Mouse (Mus musculus) adipocyte (in vitro differentiated cells): ENCODE measurements around the gene Nav3.

Experiments
- DNase-seq: peaks from one replicate; pipeline ENCODE4 v3.0.0-alpha.2; 2016; ENCODE audit warnings: low spot score

Gene Nav3

DNA sequence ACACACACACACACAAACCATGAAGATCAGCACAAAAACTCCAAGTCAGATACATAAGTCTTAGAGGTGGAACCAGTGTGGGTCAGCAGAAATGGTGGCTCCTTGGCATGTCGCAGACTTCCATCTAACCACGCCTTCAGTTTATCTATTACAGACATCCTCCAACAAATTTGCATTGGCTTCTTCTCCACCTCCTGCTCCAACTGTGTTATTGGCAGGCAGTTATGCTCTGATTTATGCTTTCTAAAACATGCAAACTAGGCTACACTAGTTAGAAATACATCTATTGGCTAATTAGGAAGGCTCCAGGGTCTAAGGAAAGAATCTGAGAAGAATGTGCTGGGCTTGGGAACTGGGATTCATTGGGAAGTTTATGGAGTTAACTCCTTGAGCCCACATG lies 75.2 kb downstream of the Nav3 start:
- DNase-seq = no peak

GRCm38 (mm10) chr10:110372724-110373455 lies 83.1 kb downstream of the Nav3 start:
- no peak for DNase-seq

DNA sequence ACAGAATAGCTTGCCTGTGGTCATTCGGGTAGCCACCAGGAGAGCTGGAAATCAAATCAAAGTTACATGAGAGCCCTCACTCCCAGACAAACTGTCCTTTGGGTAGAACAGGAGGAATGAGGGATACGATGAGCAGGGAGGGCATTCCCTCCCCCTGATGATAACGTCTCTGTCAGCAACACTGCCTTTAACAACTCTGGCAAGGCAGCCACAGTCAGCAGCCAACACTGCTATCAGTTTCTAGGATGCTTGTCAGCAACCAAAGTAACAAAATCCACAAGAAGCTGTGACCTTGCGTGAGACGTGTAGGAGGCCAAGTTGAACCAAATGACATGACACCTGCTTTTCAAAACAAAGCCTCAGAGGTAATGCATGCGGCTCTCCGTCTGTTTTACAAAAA lies 103.9 kb downstream of the Nav3 start:
- DNase-seq = no peak

DNA sequence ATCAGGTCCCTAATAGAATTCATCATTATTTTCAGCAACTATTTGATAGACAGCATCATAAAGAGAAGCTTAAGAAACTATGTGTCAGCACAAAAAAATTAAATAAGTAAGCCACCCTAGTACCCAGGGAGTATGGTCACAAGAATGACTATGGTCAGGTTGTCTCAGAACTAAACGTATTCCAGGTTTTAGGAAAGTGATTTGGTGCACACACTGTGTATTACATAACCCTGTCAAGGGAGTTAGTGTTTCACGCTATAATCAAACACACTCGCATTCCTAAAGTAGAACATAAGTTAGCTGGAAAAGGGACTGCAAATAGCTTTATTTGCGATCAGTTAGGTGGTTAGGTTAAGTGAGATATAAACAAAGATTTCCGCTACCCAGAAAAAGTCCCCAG lies 126.0 kb downstream of the Nav3 start:
- DNase-seq = no peak

GRCm38 (mm10) chr10:110329629-110330028 lies 126.4 kb downstream of the Nav3 start:
- DNase-seq = no peak

DNA sequence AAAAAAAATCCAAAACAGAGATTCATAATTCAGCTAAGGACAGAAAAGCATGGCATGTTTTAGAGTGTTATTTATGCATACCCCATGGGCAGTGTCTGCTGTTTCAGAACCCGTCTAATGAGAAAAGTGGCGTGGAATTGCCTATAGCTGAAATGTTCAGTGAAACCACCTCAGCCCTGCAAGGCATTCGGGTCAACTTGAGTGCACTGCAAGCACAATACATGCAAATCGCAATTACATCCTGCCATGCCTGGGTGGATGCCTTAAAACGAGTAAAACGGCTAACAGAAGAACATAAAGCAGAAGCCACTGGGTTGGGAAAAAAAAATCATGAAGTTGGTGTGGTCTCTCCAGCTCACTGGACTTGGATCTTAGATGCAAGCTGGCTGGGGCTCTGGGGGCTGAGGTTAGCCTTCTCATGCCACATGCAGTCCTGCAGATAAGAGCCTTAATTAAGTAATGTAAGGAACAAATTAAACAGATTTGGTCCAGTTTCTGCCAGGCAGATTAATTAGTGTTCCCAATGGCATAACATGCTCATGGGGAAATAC lies 133.8 kb downstream of the Nav3 start:
- DNase-seq = no peak

DNA sequence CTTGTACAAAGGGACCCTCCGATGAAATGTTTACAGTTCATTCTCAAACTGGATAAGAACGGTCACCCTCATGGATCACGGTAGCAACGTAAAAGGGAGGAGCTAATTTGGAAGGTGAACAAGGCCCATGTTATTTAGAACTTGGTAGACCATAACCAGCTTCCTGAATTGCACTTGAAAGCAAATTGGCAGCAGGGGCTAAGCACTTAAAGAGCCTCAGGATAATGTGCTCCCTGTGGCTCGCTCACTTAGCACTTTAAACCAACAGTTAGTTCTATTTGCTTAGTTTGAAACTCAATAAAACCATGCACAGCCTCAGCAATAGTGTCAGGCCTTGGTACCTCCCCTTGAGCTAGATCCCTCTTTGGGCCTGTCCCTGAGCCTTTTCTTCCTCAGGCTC lies 138.7 kb downstream of the Nav3 start:
- DNase-seq = no peak

DNA sequence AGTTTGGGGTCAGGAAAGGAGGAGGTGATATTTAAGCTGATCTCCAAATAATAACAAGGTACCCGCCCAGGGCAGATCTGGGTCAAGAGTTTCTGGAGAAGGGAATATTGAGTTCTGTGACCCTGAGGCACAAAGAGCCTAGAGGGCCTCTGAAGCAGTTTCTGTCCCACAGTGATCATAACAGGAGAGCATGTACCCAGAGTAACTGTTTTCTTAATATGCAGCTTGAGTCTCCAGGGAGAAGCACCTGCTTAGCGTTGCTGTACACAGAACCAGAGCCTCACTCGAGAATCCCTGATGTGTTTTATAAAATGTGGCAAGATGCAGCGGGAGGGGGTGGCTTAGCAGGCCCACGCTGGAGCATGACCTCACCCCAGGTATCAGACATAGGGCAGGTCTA lies 141.5 kb downstream of the Nav3 start:
- no peak for DNase-seq

DNA sequence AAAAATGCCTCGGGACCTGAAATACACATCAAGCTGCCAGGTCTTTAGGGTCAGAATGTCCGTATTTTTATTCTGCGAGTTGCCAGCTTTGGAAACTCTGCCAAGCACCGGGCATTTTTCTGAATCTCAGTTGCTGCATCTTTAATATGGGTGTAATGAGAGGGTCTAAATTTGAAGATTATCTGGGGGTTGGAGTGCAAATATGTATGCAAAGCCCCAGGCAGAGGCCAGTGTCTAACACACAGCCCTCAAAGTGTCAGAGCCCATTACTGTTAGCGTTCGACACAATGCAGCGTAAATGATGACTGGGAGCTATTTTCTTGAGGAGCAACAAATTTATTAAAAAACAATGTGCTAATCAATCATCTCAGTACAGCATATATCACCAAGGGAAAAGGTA lies 142.0 kb downstream of the Nav3 start:
- no peak for DNase-seq

DNA sequence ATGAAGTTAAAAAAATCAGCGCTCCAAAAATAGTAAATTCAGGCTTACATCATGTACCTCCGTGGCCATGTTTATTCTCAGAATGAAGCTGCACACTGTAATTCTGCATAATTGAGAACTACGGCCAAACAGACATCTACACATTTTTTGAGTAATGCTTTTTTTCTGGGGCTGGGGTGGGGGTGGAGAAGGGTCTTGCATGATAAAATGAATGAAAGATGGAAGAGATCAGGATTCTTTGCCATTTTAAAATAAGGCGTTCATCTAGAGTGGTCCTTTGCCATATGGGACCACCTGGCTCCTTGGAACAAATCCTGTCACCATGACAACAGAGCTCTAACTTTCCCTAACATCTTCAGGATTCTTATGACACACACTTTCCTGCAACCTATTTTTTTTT lies 146.5 kb downstream of the Nav3 start:
- no peak for DNase-seq

DNA sequence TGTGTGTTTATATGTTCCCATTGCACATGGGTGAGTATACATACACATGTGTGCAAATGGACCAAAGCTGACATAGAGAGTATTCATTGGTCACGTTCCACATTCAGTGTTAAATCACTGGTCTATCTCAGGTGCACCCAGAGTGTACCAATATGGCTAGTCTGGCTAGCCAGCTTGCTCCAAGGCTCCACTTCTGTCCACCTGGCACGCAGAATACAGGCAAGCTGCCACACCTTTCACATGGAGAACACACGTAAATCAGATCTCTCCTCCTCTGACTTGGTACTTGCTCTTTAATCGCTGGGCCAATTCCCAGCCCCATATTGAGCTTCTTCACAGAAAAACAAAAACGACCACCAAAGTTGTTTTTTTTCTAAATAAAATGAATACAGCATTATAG lies 150.4 kb downstream of the Nav3 start:
- no peak for DNase-seq

DNA sequence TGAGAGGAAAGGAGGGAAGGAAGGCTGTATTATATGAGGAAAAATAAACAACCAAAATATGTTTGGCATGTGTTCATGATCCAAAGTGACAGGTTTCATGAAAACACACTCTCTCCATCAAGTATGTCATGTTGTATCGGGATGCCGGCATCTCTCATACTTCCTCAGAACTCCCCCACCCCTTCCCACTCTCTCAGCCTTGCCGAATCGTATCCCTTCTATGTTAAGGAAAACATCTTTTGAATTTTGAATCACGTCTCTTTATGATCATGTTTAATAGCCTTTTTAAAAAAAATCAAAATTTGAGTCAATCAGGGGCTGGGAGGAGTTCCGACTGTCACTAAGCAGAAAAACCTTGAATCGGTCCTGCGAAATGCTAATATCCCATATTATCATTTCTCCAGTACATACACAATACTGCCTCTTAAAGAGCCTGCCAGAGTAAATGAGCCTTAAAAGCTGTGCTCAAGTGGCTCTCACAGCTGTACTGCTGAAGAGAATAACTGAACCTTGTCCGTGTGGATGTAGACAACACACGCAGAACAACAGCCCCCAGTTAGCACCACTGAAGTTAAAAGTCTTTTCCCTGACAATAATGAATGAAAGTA lies 165.9 kb downstream of the Nav3 start:
- DNase-seq = no peak

GRCm38 (mm10) chr10:110283879-110284278 lies 172.1 kb downstream of the Nav3 start:
- DNase-seq = no peak

DNA sequence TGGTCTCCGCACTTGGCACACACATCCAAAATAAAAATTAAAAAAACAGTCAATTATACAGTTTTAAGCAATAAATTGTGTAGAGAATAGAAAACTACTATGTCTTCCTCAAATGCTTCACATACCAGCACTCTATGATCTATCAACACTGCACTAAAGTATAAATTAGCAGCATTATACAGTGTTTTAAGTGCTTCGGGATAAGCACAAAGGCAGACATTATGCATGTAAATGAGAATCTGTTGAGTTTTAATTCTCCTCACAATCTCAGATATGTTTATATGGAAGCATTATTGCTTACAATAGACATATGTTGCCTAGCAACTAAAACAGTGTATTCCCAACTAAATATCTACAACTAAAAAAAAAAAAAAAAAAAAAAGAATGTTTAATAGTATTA lies 183.2 kb downstream of the Nav3 start:
- no peak for DNase-seq

DNA sequence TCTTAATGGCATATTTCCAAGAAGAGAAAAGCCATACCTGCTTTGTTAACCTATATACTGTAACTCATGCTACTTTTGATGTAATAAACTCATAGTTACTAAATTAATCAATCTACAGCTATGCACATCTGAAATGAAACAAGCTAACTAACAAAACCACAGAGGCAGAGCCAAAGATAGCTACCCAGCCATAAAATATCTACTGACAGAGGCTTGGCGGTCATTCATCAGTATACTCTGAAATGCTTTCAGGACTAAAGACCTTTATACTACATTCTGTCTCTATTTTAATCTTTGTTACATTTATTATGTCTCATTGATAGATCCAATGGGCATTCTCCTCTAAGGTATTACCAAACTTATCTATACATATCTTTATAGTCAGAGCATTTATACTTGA lies 185.4 kb downstream of the Nav3 start:
- no peak for DNase-seq

GRCm38 (mm10) chr10:110242128-110242561 lies 213.9 kb downstream of the Nav3 start:
- no peak for DNase-seq

- DNase-seq = no peak
Observed at GRCm38 (mm10) chr10:110240667-110241066, 215.3 kb downstream of the Nav3 start.

DNA sequence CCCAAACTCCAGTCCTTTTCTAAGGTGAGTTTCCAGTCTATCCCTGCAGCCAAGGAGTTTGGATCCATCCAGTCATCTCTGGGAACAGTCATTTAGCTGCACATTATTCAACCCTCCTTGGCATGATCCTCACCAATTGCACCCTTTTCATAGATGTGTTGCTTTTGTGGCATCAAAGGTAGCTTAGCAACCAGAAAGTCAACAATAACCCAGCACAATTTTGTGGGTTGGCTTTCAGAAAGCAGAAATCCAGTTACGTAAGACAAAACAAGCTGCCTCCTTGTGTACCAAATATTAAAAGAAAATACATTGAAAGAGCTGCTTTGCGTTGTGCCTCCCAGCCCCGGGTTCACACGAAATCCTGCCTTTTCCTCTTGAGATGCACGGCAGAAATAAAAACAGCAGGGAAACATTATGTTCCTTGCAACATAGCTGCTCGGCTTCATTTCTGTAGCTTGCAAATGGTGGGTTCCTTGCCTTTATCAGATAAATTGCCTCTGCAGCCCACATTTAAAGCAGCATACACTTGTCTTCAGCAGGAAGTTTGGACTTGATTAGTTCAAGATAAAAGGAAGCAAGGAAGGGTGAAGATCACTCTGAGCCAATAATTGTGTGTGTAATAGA lies 222.6 kb downstream of the Nav3 start:
- no peak for DNase-seq

DNA sequence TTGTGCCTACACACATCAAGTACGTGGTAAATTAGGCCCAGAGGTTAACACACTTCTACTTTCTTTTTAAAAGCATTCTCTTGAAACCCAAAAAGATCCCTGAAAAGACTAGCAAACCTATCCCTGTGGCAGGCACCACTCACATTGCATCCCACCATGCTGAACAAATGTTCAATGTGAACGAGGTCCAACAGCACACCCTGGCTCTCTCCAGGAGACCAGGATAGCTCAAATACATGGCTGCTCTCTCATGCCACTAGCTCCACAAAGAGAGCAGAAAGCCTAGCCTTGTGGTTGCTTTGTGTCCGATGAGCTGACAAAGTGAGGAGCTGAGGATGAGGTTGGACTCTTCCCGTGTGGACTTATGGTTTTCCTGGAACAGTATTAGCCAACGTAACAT lies 249.6 kb downstream of the Nav3 start:
- no peak for DNase-seq

- DNase-seq = no peak
Observed at GRCm38 (mm10) chr10:110204121-110204697, 251.8 kb downstream of the Nav3 start.

GRCm38 (mm10) chr10:110192881-110193280 lies 263.1 kb downstream of the Nav3 start:
- DNase-seq = no peak

DNA sequence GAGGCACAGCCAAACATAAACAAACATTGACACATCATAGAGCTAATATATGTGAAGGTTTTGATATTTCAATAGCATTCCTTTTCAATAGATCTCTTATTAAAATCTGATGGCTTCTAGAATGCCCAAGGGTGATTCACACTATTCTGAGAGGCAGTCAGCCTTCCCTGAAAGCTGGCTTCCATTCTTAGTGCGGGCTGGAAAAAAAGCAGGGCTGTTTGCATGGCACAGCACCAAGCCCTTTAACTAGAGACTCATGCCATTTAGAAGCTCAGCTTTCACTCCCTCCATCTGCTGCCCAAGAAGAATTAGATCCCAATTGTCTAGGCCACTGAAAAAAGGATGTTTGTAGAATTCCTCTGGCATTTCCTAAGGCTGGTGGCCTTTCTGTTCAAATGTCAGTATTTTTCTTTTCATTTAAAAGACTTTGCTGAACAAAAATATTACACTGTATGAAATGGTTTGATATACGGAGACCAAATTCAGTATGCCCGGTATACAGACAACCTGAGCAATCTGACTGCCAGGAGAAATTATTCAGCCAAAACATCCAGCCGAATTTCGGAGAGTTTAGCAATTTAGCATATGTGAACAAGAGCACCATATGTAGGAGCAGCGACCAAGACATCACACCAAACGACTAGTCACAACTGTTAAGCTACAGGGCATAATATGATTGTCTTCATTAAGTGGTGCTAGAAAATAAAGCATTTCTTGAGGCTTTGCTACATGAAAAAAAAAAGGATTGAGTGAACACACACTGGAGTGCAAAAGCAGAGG lies 263.8 kb downstream of the Nav3 start:
- no peak for DNase-seq
